Mouse (Mus musculus): ENCODE data around the gene Aen. TPM values are rescaled to one million over a fixed set of nuclear protein-coding genes. Genes with fewer than 3 reads are reported as not detected.

The Aen gene
- polyA plus RNA-seq, 1 experiment from 2014 or later: 50.8 TPM

DNA sequence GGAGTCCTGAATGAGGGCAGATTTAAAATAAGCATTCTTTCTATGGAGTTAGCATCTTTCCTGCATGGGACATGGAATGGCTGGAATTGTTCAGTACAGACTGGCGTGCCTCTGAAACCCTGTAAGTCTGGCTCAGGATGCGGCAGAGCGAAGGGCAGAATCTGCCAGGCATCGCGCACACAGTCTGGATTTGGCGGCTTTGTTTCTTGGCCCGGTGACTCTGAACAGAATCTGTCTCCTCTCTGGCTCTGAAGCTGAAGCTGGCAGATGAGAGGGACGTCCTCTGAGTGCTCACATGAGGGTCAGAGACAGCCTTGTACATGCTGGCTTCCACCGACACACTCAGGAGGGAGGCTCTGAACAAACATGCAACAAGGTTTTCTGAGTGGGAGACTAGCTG is 30.5 kb downstream of the Aen start:
- H3K36me3 ChIP-seq (ENCODE audit: control insufficient read depth, insufficient read depth, low read length): no peaks in the 10 kb centered on the region
- no peak for ATAC-seq (replicated peaks; ENCODE audit: low FRiP score)
- DNase-seq (ENCODE audit: low spot score): no peak
- no peaks in the 10 kb centered on the region for H3K27me3 ChIP-seq (replicated peaks; ENCODE audit: control insufficient read depth, insufficient read depth, low read length)
- H3K27ac ChIP-seq (ENCODE audit: low read depth, low read length): no peak overlapping the region
- no peak overlapping the region for H3K4me2 ChIP-seq
- H3K4me1 ChIP-seq (replicated peaks; ENCODE audit: control insufficient read depth, insufficient read depth, low read length): no peaks in the 10 kb centered on the region
- H3K9ac ChIP-seq (ENCODE audit: low read depth, low read length): no peak overlapping the region
- 78% methylated on average over 9 of the region's 9 CpGs for WGBS
- no peaks in the 10 kb centered on the region for H3K9me3 ChIP-seq (ENCODE audit: control insufficient read depth, low read length)
- H3K4me3 ChIP-seq (ENCODE audit: low read depth, low read length): no peak overlapping the region

DNA sequence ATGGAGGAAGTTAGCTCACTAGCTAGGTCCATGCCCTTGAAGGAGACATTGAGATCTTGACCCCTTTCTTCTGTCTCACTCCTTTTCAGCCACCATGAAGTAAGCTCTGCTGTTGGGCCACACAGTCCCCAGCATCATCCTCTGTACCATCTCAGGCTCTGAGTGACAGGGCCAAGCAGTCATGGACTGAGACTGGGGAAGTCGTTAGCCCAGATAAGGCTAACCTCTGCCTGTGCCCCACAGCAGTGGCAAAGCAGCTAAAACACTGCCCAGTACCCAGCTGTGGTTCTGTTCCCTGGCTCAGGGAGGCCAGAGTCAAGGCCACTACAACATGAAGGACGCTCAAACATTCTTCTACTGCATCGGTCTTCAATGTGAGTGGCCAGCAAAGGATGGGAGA is 31.6 kb downstream of the Aen start:
- Histone ChIP-seq H3K4me3 (ENCODE audit: low read depth, low read length) (no peak overlapping the region), H3K9me3 (ENCODE audit: control insufficient read depth, low read length) (no peaks in the 10 kb centered on the region), H3K36me3 (ENCODE audit: control insufficient read depth, insufficient read depth, low read length) (no peaks in the 10 kb centered on the region), H3K9ac (ENCODE audit: low read depth, low read length) (no peak overlapping the region), H3K27me3 (replicated peaks; ENCODE audit: control insufficient read depth, insufficient read depth, low read length) (no peaks in the 10 kb centered on the region), H3K4me1 (replicated peaks; ENCODE audit: control insufficient read depth, insufficient read depth, low read length) (no peaks in the 10 kb centered on the region), H3K27ac (ENCODE audit: low read depth, low read length) (no peak overlapping the region), H3K4me2 (no peak overlapping the region)
- ATAC-seq (replicated peaks; ENCODE audit: low FRiP score) (no peak), DNase-seq (ENCODE audit: low spot score) (no peak)
- WGBS: 51% methylated on average over 3 of the region's 3 CpGs

GRCm38 (mm10) chr7:78938957-78939602 is 43.4 kb downstream of the Aen start:
- WGBS: 58% methylated on average over 19 of the region's 19 CpGs
- H3K4me3 ChIP-seq (ENCODE audit: low read depth, low read length): no peak overlapping the region
- no peaks in the 10 kb centered on the region for H3K36me3 ChIP-seq (ENCODE audit: control insufficient read depth, insufficient read depth, low read length)
- no peak overlapping the region for H3K9ac ChIP-seq (ENCODE audit: low read depth, low read length)
- no peaks in the 10 kb centered on the region for H3K9me3 ChIP-seq (ENCODE audit: control insufficient read depth, low read length)
- DNase-seq (ENCODE audit: low spot score): no peak
- H3K4me2 ChIP-seq: no peak overlapping the region
- ATAC-seq (replicated peaks; ENCODE audit: low FRiP score): no peak
- H3K27ac ChIP-seq (ENCODE audit: low read depth, low read length): no peak overlapping the region
- no peaks in the 10 kb centered on the region for H3K4me1 ChIP-seq (replicated peaks; ENCODE audit: control insufficient read depth, insufficient read depth, low read length)
- H3K27me3 ChIP-seq (replicated peaks; ENCODE audit: control insufficient read depth, insufficient read depth, low read length): 0 out of 2 replicates have a peak, but pooled peaks cover 2% of the 10 kb centered on the region

GRCm38 (mm10) chr7:78940971-78941370 is 45.3 kb downstream of the Aen start:
- no peaks in the 10 kb centered on the region for H3K36me3 ChIP-seq (ENCODE audit: control insufficient read depth, insufficient read depth, low read length)
- DNase-seq (ENCODE audit: low spot score): no peak
- no peak overlapping the region for H3K9ac ChIP-seq (ENCODE audit: low read depth, low read length)
- no peaks in the 10 kb centered on the region for H3K9me3 ChIP-seq (ENCODE audit: control insufficient read depth, low read length)
- H3K4me1 ChIP-seq (replicated peaks; ENCODE audit: control insufficient read depth, insufficient read depth, low read length): no peaks in the 10 kb centered on the region
- H3K27ac ChIP-seq (ENCODE audit: low read depth, low read length): no peak overlapping the region
- 55% methylated on average over 3 of the region's 3 CpGs for WGBS
- H3K4me3 ChIP-seq (ENCODE audit: low read depth, low read length): no peak overlapping the region
- H3K4me2 ChIP-seq: no peak overlapping the region
- no peak for ATAC-seq (replicated peaks; ENCODE audit: low FRiP score)
- H3K27me3 ChIP-seq (replicated peaks; ENCODE audit: control insufficient read depth, insufficient read depth, low read length): 0 out of 2 replicates have a peak, but pooled peaks cover 2% of the 10 kb centered on the region

- DNase-seq (ENCODE audit: low spot score): no peak
- no peaks in the 10 kb centered on the region for H3K4me1 ChIP-seq (replicated peaks; ENCODE audit: control insufficient read depth, insufficient read depth, low read length)
These were observed 46.9 kb downstream of the Aen start for GRCm38 (mm10) chr7:78942544-78942943.

GRCm38 (mm10) chr7:78953886-78954572 is 58.4 kb downstream of the Aen start:
- Histone ChIP-seq H3K27ac (ENCODE audit: low read depth, low read length) (no peak overlapping the region), H3K27me3 (replicated peaks; ENCODE audit: control insufficient read depth, insufficient read depth, low read length) (no peaks in the 10 kb centered on the region; the same call in 1 of the 2 replicates), H3K9ac (ENCODE audit: low read depth, low read length) (no peak overlapping the region), H3K4me2 (no peak overlapping the region), H3K9me3 (ENCODE audit: control insufficient read depth, low read length) (no peaks in the 10 kb centered on the region), H3K4me3 (ENCODE audit: low read depth, low read length) (no peak overlapping the region), H3K4me1 (replicated peaks; ENCODE audit: control insufficient read depth, insufficient read depth, low read length) (no peaks in the 10 kb centered on the region), H3K36me3 (ENCODE audit: control insufficient read depth, insufficient read depth, low read length) (no peaks in the 10 kb centered on the region)
- DNase-seq (ENCODE audit: low spot score) (no peak), ATAC-seq (replicated peaks; ENCODE audit: low FRiP score) (no peak)
- WGBS: 29% methylated on average over 11 of the region's 11 CpGs

More at GRCm38 (mm10) chr7:78942544-78942943, 46.9 kb downstream of the Aen start:
- WGBS: 65% methylated on average over 2 of the region's 2 CpGs
- H3K4me3 ChIP-seq (ENCODE audit: low read depth, low read length): no peak overlapping the region
- H3K9me3 ChIP-seq (ENCODE audit: control insufficient read depth, low read length): no peaks in the 10 kb centered on the region
- no peak for ATAC-seq (replicated peaks; ENCODE audit: low FRiP score)
- H3K27me3 ChIP-seq (replicated peaks; ENCODE audit: control insufficient read depth, insufficient read depth, low read length): no peaks in the 10 kb centered on the region
- H3K9ac ChIP-seq (ENCODE audit: low read depth, low read length): no peak overlapping the region
- H3K4me2 ChIP-seq: no peak overlapping the region
- no peak overlapping the region for H3K27ac ChIP-seq (ENCODE audit: low read depth, low read length)
- no peaks in the 10 kb centered on the region for H3K36me3 ChIP-seq (ENCODE audit: control insufficient read depth, insufficient read depth, low read length)

DNA sequence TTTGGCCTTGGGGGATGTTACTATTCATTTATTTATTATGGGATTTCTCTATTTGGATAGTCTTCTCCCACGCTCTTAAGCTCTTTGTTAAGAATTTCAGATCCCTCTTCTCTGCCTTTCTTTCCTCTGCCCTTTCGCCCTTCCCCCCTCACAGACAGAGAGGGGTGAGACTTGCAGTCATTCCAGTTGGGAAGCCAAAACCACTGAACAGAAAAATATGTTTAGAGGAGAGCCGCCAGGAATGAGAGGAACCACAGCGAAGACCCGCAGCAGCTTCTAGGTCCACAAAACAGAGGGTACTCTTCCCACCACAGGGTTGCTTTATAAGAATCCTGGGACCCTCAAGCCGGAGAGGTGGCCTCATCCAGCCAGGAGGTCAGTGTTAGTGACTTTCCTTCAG is 59.0 kb downstream of the Aen start:
- DNase-seq (ENCODE audit: low spot score): no peak
- Histone ChIP-seq H3K9ac (ENCODE audit: low read depth, low read length) (no peak overlapping the region), H3K4me2 (no peak overlapping the region), H3K4me1 (replicated peaks; ENCODE audit: control insufficient read depth, insufficient read depth, low read length) (no peaks in the 10 kb centered on the region), H3K27me3 (replicated peaks; ENCODE audit: control insufficient read depth, insufficient read depth, low read length) (no peaks in the 10 kb centered on the region; the same call in 1 of the 2 replicates), H3K36me3 (ENCODE audit: control insufficient read depth, insufficient read depth, low read length) (no peaks in the 10 kb centered on the region), H3K27ac (ENCODE audit: low read depth, low read length) (no peak overlapping the region), H3K4me3 (ENCODE audit: low read depth, low read length) (no peak overlapping the region), H3K9me3 (ENCODE audit: control insufficient read depth, low read length) (no peaks in the 10 kb centered on the region)
- 71% methylated on average over 6 of the region's 6 CpGs for WGBS
- ATAC-seq (replicated peaks; ENCODE audit: low FRiP score): no peak

GRCm38 (mm10) chr7:78955086-78955485 is 59.4 kb downstream of the Aen start:
- H3K4me2 ChIP-seq: no peak overlapping the region
- no peaks in the 10 kb centered on the region; the same call in 1 of the 2 replicates for H3K27me3 ChIP-seq (replicated peaks; ENCODE audit: control insufficient read depth, insufficient read depth, low read length)
- H3K9me3 ChIP-seq (ENCODE audit: control insufficient read depth, low read length): no peaks in the 10 kb centered on the region
- H3K4me3 ChIP-seq (ENCODE audit: low read depth, low read length): no peak overlapping the region
- ATAC-seq (replicated peaks; ENCODE audit: low FRiP score) (no peak), DNase-seq (ENCODE audit: low spot score) (no peak)
- 78% methylated on average over 6 of the region's 6 CpGs for WGBS
- H3K36me3 ChIP-seq (ENCODE audit: control insufficient read depth, insufficient read depth, low read length): no peaks in the 10 kb centered on the region
- H3K4me1 ChIP-seq (replicated peaks; ENCODE audit: control insufficient read depth, insufficient read depth, low read length): no peaks in the 10 kb centered on the region
- no peak overlapping the region for H3K9ac ChIP-seq (ENCODE audit: low read depth, low read length)
- no peak overlapping the region for H3K27ac ChIP-seq (ENCODE audit: low read depth, low read length)
